Mouse (Mus musculus) right cerebral cortex, postnatal 10 days (tissue): ENCODE results near the gene Mst1.

Experiments used
- DNase-seq, 2 experiments: peaks; one replicate each; pipeline ENCODE4 v3.0.0; 2021; ENCODE audit warnings: low spot score in 2 of 2

Gene Mst1

GRCm38 (mm10) chr9:108095949-108096712, 15.9 kb downstream of the Mst1 start:
- DNase-seq = no peak

DNA sequence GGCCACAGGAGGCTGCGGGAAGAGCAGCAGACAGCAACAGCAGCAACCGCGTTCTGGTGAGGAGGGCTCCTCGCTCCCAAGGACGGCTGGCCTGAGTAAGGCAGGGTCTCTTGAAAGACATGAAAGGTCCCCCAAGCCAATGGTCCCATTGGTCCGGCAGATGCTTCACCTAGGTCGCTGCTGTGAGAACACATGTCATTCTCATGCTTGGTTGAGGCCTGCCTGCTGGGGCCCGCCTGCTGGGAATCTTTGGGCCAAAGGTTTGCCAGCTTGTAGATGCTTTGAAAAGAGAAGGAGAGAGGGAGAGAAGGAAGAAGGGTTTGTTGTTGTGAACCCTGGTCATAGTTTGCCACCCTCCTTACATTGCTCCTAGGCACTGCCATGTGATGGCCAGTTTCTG, 19.4 kb downstream of the Mst1 start:
- DNase-seq = no peak

DNA sequence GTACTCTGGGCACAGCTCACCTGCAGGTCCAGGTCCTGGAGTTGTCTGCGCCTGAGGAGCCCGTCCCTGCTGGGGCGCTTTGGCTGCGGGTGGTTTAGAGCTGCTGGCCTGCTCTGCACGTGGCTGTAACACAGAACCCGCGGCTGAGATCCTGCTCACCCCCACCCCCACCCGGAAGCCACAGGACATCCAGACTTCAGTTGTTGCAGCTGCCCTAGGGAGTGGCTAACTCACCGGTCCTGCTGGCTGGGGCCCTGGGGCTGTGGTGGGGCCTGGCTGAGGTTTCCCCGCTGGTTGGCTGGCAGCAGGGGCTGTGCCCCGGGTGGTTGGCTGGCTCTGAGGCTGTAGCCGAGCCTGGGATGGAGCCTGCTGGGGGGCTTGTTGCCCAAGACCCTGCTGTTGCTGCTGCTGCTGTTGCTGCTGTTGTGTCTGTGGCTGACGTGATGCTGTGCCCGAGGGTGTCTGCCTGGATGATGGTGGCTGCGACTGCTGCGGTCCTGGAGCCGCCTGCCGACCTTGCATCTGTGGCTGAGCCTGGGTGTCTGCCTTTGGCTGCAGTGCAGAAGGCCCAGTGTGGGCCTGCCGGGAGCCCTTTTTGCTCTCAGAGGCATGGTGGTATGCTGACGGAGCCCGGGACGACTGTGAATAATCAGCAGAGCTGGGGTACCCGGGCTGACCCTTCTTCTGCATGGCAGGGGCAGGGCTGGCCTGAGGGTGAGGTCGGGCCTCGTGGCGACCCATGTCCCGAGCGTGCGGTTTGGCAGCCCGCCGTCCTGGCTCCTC, 24.7 kb downstream of the Mst1 start:
- no peak for DNase-seq

- DNase-seq = no peak
Measured at GRCm38 (mm10) chr9:108105549-108105863, 25.3 kb downstream of the Mst1 start.

DNA sequence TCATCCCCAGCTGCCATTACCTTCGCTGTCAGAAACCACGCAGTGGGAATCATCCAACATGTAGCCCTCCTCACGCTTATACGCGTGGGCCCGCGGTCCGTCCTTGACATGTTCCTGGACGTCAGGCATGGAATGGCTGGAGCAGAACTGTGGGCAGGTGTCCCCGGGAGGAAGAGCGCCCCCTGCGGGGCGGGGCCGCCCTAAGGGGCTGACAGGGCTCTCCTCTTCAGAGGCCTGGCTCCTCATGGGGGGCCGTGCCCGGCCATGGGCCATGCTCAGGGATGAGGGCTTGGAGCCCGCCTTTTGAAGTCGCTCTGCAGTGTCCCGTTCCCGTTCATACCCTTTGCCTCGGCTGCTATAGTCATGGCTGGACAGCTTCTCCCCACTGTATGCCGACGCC, 25.9 kb downstream of the Mst1 start:
- DNase-seq = no peak

- DNase-seq = no peak
Measured at GRCm38 (mm10) chr9:108107867-108108266, 27.6 kb downstream of the Mst1 start.

- no peak for DNase-seq
Measured at GRCm38 (mm10) chr9:108110160-108110559, 29.9 kb downstream of the Mst1 start.

GRCm38 (mm10) chr9:108111101-108111592, 30.9 kb downstream of the Mst1 start:
- peak in 1 of 2 experiments; percentile 43 for DNase-seq

DNA sequence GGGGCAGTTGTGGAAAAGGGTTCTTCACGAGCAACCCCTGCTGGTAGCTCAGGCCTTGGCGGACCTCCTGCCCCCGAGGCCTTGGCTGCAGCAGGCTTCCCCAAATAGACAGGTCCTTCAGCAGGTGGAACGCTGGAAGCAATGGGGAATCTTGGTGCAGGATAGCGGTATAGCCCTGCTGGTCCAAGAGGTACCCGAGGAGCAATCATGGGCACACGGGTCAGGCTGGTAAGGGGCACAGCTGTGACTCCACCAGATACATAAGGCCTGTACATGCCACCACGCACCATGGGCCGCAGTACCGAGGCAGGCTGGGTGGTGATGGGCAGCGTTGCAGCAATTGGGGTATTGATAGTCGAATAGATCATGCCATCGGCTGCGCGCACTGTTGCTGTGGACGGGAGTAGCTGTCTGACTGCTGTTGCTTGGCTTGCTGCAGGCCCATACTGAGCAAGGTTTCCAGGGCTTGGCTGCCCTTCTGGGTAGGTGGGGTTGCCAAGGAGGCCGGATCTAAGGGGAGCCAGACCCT, 31.4 kb downstream of the Mst1 start:
- no peak for DNase-seq

GRCm38 (mm10) chr9:108112719-108113340, 32.6 kb downstream of the Mst1 start:
- no peak for DNase-seq

GRCm38 (mm10) chr9:108115290-108116077, 35.2 kb downstream of the Mst1 start:
- no peak for DNase-seq

DNA sequence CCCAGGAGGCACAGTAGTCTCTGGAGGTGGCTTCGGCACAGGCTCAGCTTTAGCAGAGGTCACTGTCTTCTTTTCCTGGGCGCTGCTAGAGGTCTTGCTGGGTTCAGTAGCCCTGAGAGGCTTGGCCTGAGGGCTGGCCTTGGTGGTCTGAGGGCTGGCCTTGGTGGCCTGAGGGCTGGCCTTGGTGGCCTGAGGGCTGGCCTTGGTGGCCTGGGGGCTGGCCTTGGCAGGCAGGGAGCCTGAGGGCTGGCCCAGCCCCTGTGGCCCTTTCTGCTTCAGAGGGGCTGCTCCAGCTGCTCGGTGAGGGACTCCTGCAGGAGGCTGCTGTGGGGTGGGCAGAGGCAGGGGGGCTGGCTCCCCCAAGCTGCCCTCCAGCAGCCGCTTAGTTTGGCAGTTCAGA, 36.9 kb downstream of the Mst1 start:
- no peak for DNase-seq

DNA sequence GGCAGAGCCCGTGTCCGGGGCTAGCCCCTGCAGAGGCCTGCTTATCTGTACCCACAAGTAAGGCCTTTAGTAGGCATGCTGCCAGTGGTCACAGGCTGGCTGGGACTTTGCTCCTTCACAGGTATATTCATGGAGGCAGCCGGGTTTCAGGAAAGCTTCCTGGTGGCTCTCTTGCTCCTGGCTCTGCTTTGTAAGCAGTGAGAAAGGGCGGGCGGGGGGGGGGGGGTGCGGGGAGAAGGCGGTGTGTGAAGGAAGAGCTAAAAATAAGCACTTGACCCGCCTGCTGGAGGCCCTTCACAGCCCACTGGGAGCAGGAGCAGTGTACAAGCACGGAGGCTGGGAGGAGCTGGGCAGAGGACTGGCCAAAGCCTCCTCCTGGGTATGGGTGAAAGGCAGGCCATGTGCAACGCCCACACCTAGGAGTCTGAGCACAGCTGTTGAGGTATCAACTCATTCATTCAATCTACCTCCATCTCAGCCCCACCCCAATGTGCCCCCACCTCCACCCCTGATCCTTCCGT, 39.7 kb downstream of the Mst1 start:
- DNase-seq = no peak

DNA sequence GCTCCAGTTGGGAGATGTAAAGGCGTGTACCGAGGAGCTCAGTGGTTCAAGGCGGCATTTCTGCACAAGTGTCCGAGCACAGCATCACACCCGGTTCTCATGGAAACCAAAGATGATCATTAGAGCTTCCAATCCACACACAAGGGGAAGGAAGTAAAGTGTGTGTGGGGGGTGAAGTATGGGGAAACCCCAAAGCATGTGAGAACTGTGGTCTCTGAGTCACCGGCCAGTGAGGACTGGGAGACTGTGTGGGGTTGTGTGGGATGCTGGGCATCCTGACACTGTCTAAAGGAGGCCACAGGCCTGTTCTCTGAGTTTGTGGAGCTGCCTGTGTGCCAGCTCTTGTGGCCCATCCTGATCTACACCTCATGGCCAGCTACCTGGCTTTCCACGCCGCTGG, 40.4 kb downstream of the Mst1 start:
- no peak for DNase-seq

- DNase-seq = no peak
Measured at GRCm38 (mm10) chr9:108121170-108121969, 41.1 kb downstream of the Mst1 start.

GRCm38 (mm10) chr9:108123916-108124315, 43.7 kb downstream of the Mst1 start:
- DNase-seq = no peak

- no peak for DNase-seq
Measured at GRCm38 (mm10) chr9:108125731-108126130, 45.5 kb downstream of the Mst1 start.

DNA sequence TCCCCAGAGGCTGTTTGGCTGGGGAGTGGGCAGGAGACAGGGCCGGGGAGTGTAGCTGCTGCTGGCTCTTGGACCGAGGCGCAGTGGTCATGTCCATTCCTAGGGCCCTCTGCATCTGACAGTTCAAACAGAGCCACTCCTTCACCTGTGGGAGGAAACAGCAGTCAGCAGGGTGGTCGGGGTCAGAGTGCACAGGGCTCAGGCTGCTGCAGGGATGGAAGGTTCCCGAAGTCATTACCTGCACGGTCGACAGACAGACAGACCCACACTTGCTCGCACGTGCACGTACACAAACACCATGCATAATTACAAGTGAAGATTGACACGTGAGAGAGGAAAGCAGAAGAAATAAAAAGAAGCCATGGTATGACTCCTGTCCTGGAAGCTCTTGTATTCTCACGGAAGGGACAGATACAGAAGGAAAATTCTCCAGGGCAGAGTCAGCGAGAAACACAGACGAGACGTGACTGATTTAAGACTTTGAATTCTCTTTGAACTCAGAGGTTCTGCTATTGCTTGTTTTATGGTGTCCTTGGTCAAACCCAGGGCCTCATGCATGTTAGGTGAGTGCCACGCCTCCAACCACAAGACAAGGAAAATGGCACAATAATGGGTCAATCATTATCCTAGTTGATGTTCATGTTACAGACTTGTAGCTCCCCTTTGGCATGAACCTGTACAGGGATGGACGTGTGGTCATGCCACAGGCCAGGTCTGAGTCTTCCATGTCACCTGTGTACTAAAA, 46.4 kb downstream of the Mst1 start:
- DNase-seq = peak in 1 of 2 experiments; percentile 36

GRCm38 (mm10) chr9:108128248-108128647, 48.0 kb downstream of the Mst1 start:
- DNase-seq = peak; percentile 66 to 70
